Mouse (Mus musculus) lung, embryonic 14.5 days (tissue): Measurements from ENCODE around the gene Paqr5. TPM values are rescaled to one million over a fixed set of nuclear protein-coding genes. Genes with fewer than 3 reads are reported as not detected.
A peak's percentile ranks its signal among the peaks of the same experiment; 100 is the strongest.

ENCODE experiments used
- ATAC-seq: fragments of 200-750 bp; cut with Nextera tagmentation; 2 replicates; pipeline ENCODE4 v1.8.0; 2017; ENCODE audit warnings: mild to moderate bottlenecking, moderate TSS enrichment, moderate library complexity; ENCODE audit not compliant: insufficient read depth
- DNase-seq: peaks from one replicate; pipeline ENCODE4 v3.0.0-alpha.2; 2015
- H3K27ac ChIP-seq: fragments of 300-500 bp; sonication (generic); 2 replicates; pipeline ENCODE4 v1.5.1; 2014; ENCODE audit warnings: low read depth, mild to moderate bottlenecking, moderate library complexity
- H3K27me3 ChIP-seq: fragments of 300-500 bp; sonication (generic); 2 replicates; pipeline ENCODE4 v1.6.1; 2014; ENCODE audit warnings: low read length, control low read depth; ENCODE audit not compliant: insufficient read depth
- H3K36me3 ChIP-seq: fragments of 300-500 bp; sonication (generic); 2 replicates; pipeline ENCODE4 v1.6.1; 2014; ENCODE audit warnings: control low read depth; ENCODE audit not compliant: insufficient read depth
- H3K4me1 ChIP-seq: fragments of 300-500 bp; sonication (generic); 2 replicates; pipeline ENCODE4 v1.6.1; 2014; ENCODE audit warnings: antibody characterized with exemption, control low read depth; ENCODE audit not compliant: insufficient read depth
- H3K4me2 ChIP-seq: fragments of 300-500 bp; sonication (generic); 2 replicates; pipeline ENCODE4 v1.6.1; 2014; ENCODE audit warnings: mild to moderate bottlenecking
- H3K4me3 ChIP-seq: fragments of 300-500 bp; sonication (generic); 2 replicates; pipeline ENCODE4 v1.5.1; 2014; ENCODE audit warnings: low read depth, low read length
- H3K9ac ChIP-seq: fragments of 300-500 bp; sonication (generic); 2 replicates; pipeline ENCODE4 v1.6.1; 2014
- H3K9me3 ChIP-seq: fragments of 300-500 bp; sonication (generic); 2 replicates; pipeline ENCODE4 v1.6.1; 2016; ENCODE audit warnings: low read depth, low read length, control low read depth
- CTCF ChIP-seq: IDR thresholded peaks from 2 replicates; pipeline ENCODE4 v1.5.1; 2016; ENCODE audit warnings: antibody characterized with exemption, low read depth
- WGBS: fragments of 180-500 bp; shearing (Covaris S2); extraction: QIAGEN DNeasy Blood & Tissue Kit; methylation state at CpG from one replicate; pipeline ENCODE4 v1.1.7; 2014; 5-methylcytosine and 5-hydroxymethylcytosine counted together
- polyA plus RNA-seq: library from polyadenylated mRNA; unstranded; fragments of >200 nt; fragmentation: Nextera tagmentation; extraction: Ambion mirVana; gene quantifications from 2 replicates; pipeline ENCODE4 v1.2.1, GENCODE M21; 2014

Gene Paqr5
- polyA plus RNA-seq, 1 experiment from 2014 or later = 3.7 TPM

DNA sequence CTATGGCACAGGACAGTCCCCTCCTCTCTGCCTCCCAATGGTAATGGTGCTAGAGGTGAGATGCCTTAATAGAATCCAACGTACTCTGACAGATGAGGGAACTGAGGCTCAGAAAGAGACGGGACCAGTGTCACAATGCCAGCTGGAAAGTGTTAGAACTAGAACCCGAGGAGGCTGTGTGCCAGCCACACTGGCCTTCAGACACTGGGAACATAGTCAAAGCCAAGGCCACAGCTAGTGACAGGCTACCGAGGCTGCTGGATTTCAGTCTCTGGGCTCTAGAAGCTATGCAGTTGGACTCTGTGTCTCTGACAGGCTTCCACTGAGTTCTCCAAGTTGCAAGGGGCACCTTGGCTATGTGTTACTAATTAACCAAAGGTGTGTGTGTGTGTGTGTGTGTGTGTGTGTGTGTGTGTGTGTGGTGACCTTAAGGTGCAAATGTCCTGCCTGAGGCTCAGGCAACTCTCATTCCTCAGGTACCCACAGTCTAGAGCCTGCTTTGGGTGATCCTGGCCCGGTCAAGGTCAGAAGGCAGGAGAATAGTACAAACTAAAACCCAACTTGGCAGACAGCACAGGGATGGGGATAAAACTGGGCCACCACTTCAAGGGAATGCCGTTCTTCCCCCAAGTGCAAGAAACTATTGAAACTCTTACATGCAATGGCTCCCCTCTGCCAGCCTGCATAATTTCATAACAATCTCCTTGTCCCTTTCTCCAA lies 3.5 kb downstream of the Paqr5 start:
- no peak for ATAC-seq
- H3K4me3 ChIP-seq = no peak overlapping the region
- 75% methylated on average over 6 of the region's 6 CpGs for WGBS
- H3K27ac ChIP-seq = no peak overlapping the region
- no peak overlapping the region for H3K4me2 ChIP-seq
- no peaks in the 10 kb centered on the region for H3K36me3 ChIP-seq
- H3K4me1 ChIP-seq = no peaks in the 10 kb centered on the region
- peaks cover 13% of the 10 kb centered on the region; the same call in 1 of the 2 replicates for H3K27me3 ChIP-seq
- TF ChIP-seq CTCF = no peak
- no peaks in the 10 kb centered on the region for H3K9me3 ChIP-seq
- no peak for DNase-seq
- no peak overlapping the region for H3K9ac ChIP-seq

DNA sequence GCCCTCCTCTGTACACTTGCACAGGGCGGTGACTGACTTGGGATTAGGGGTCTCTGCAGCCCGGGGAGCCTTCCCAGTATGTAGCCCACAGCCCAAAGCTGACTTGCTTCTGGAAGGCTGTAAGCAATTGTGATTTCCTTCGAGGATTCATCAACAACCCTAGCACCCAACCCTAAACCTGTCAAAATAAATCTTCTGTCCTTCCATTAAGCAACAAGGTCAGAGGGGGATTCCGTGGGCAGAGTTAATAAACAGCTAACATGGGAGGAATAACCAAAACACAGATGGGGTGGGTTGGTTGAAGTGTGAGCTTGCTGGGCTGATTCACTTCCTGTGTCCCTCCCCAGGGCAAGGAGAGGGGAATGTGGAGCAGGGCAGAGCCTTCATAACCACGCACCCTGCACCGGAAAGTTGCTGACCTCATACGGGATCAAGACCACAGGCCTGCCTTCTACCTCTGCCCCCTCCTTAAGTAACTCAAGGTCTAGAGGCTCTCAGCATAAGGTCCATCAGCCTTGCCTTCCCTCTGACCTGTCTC lies 5.0 kb downstream of the Paqr5 start:
- Histone ChIP-seq H3K27ac (no peak overlapping the region), H3K4me3 (no peak overlapping the region), H3K4me1 (no peaks in the 10 kb centered on the region), H3K4me2 (no peak overlapping the region), H3K9ac (no peak overlapping the region), H3K9me3 (no peaks in the 10 kb centered on the region), H3K36me3 (no peaks in the 10 kb centered on the region), H3K27me3 (0 out of 2 replicates have a peak, but pooled peaks cover 6% of the 10 kb centered on the region)
- ATAC-seq = no peak
- TF ChIP-seq CTCF = no peak
- WGBS = 46% methylated on average over 7 of the region's 7 CpGs
- no peak for DNase-seq

- ATAC-seq (no peak), DNase-seq (no peak)
- Histone ChIP-seq H3K27ac (no peak overlapping the region), H3K4me1 (no peaks in the 10 kb centered on the region), H3K9me3 (no peaks in the 10 kb centered on the region), H3K4me2 (no peak overlapping the region), H3K36me3 (no peaks in the 10 kb centered on the region), H3K9ac (no peak overlapping the region), H3K27me3 (no peaks in the 10 kb centered on the region), H3K4me3 (no peak overlapping the region)
- TF ChIP-seq CTCF = no peak
- 76% methylated on average over 7 of the region's 7 CpGs for WGBS
Measured at GRCm38 (mm10) chr9:62020259-62020658, 6.4 kb downstream of the Paqr5 start.

GRCm38 (mm10) chr9:62018229-62019093 lies 8.2 kb downstream of the Paqr5 start:
- no peak for ATAC-seq
- no peak overlapping the region for H3K27ac ChIP-seq
- no peaks in the 10 kb centered on the region for H3K4me1 ChIP-seq
- TF ChIP-seq CTCF = no peak
- H3K9me3 ChIP-seq = no peaks in the 10 kb centered on the region
- WGBS = 39% methylated on average over 14 of the region's 14 CpGs
- H3K4me2 ChIP-seq = no peak overlapping the region
- H3K4me3 ChIP-seq = no peak overlapping the region
- no peaks in the 10 kb centered on the region for H3K36me3 ChIP-seq
- no peak overlapping the region for H3K9ac ChIP-seq
- no peak for DNase-seq
- no peaks in the 10 kb centered on the region for H3K27me3 ChIP-seq

GRCm38 (mm10) chr9:62017329-62017728 lies 9.3 kb downstream of the Paqr5 start:
- no peak overlapping the region for H3K27ac ChIP-seq
- no peak for TF ChIP-seq CTCF
- no peaks in the 10 kb centered on the region for H3K36me3 ChIP-seq
- 72% methylated on average over 6 of the region's 6 CpGs for WGBS
- no peak for ATAC-seq
- no peaks in the 10 kb centered on the region for H3K4me1 ChIP-seq
- DNase-seq = no peak
- H3K4me2 ChIP-seq = no peak overlapping the region
- H3K9me3 ChIP-seq = no peaks in the 10 kb centered on the region
- no peaks in the 10 kb centered on the region for H3K27me3 ChIP-seq
- H3K9ac ChIP-seq = no peak overlapping the region
- no peak overlapping the region for H3K4me3 ChIP-seq

- 47% methylated on average over 3 of the region's 3 CpGs for WGBS
Measured at GRCm38 (mm10) chr9:62015504-62015903, 11.2 kb downstream of the Paqr5 start.

More at GRCm38 (mm10) chr9:62015504-62015903, 11.2 kb downstream of the Paqr5 start:
- DNase-seq (no peak), ATAC-seq (no peak)
- Histone ChIP-seq H3K4me2 (no peak overlapping the region), H3K4me3 (no peak overlapping the region), H3K27ac (no peak overlapping the region), H3K4me1 (no peaks in the 10 kb centered on the region), H3K9ac (no peak overlapping the region), H3K36me3 (no peaks in the 10 kb centered on the region), H3K9me3 (no peaks in the 10 kb centered on the region), H3K27me3 (no peaks in the 10 kb centered on the region)
- peak; percentile 54 for TF ChIP-seq CTCF
